Mouse (Mus musculus) CH12F3 (cell line): ENCODE results near the gene Il2rg.

ENCODE experiments used
- in situ Hi-C: fragments of 300-500 bp; cut with MboI; formaldehyde crosslinking; loops from 2 replicates; pipeline ENCODE4 v1.14.3; 2020; ENCODE audit warnings: low sequenced_read_pairs

The Il2rg gene

GRCm38 (mm10) chrX:101263892-101264291, 4.2 kb downstream of the Il2rg start, which contains the start of gene Gm614:
Gene Gm614 (minus strand): TSS chrX:101263992.
- in situ Hi-C loops = no loop called here

DNA sequence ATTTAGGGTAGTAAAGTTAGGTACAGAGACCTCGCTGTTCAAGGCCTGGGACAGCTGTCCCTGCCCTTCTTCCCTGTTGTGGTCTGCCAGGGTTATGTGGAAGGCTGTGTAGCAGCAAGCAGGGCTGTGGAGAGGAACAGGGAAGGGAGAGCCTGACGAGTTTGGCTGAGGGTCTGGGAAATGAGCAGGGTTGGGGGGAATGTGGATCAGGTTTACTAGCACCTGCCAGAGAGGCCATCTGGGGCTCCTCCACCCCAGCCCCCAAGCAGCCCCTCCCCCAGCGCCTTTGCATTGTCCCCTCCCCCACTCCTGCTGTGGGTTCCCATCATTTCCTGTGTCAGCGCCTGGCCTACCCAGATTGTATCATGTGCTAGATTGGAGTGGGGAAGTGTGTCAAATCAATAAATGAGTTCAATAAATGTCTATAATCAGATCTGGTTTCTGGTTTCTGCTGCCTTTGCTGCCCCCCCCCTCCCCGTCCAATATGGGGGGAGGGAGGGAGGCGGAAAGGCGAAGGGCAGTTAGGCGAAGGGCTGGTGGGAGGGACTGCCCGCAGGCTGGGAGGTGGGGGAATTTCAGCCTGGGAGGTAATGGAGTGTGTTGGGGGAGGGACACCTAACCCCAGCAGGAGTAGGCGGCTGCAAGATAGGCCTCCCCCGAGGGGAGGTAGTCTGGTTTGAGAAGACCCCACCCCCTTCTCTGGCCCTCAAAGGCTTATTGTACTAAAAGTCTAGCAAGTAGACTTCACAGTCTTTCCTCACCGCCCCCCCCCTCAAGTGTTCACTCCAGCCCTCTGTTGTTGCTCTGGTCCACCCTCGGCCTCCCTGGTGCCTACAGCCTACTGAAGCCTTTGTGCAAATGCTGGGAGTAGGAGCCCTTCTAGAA, 7.4 kb downstream of the Il2rg start:
- in situ Hi-C loops = no loop called here

- in situ Hi-C loops = no loop called here
These were observed 11.5 kb downstream of the Il2rg start for GRCm38 (mm10) chrX:101256603-101257002.

GRCm38 (mm10) chrX:101254740-101255139, 13.3 kb downstream of the Il2rg start:
- in situ Hi-C loops = no loop called here

- in situ Hi-C loops = no loop called here
These were observed 13.9 kb downstream of the Il2rg start, which contains the start of gene Foxo4 for GRCm38 (mm10) chrX:101253952-101254729. Gene Foxo4 (plus strand): TSS chrX:101254528.

DNA sequence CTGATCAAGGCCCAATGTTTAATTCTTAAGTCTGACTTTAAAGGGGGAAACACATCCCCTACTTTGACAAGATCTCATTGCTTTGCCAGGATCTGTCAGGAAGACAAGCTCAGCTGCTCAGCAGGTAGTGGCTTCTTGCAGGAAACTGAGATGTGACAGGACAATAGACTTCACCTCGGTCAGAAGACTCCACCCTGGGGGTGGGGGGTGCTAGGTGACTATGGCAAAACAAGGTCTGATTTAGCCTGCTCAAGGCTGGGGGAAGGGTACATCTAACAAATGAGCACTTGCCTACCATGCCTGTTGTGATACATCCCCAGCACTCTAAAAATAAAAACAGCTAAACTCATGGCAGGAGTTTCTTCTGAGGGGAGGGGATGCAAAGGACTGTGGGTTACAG, 23.0 kb downstream of the Il2rg start:
- in situ Hi-C loops = no loop called here

- in situ Hi-C loops = no loop called here
These were observed 45.3 kb downstream of the Il2rg start for GRCm38 (mm10) chrX:101222796-101223162.

GRCm38 (mm10) chrX:101221834-101222795, 45.9 kb downstream of the Il2rg start, which contains the start of gene Snx12:
Gene Snx12 (minus strand): TSS chrX:101222563.
- in situ Hi-C loops = no loop called here
